Mouse (Mus musculus): Measurements from ENCODE around the gene Nck2. TPM values are rescaled to one million over a fixed set of nuclear protein-coding genes. Genes with fewer than 3 reads are reported as not detected.
"Not testable (repeated sequence)": the region's sequence is repeated elsewhere in the genome, so short reads cannot be mapped to it uniquely, and the experiment has no call there.

The Nck2 gene
- total and polyA plus RNA-seq, 3 experiments, result 11.7 to 15.3 (median 11.9) TPM

DNA sequence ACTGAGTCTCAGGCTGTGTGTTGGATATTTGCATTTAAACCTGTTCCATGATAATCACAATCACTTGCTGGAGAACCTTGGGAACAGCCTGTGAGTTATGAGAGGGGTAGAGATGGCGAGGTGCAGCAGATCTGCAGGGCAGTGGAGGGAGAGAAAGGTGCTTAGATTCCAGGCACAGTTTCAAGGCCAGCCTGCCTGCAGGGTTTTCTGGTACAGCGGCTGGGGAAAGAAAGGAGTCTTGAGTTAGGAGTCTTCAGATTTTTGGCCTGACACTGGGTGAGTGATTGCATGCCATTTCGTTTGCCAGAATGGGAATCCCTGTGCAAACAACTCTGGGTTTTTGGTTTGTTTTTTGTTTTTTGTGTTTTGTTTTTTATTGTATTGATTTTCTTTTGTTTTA, 80.0 kb downstream of the Nck2 start:
- intact Hi-C loops (cut with DNase I), result no loop called here
- Histone ChIP-seq H3K36me3 (ENCODE audit: control insufficient read depth, insufficient read depth, low read length) (peaks cover 6% of the 10 kb centered on the region), H3K79me2 (replicated peaks; ENCODE audit: control insufficient read depth, insufficient read depth, low read length) (peaks cover 8% of the 10 kb centered on the region), H3K27me3 (ENCODE audit: control insufficient read depth, insufficient read depth, low read length) (no peaks in the 10 kb centered on the region), H3K27ac (no peak overlapping the region), H3K9ac (ENCODE audit: low read depth, low read length) (no peak overlapping the region), H3K4me3 (no peak overlapping the region), H3K4me1 (ENCODE audit: control insufficient read depth, insufficient read depth, low read length) (peaks cover 7% of the 10 kb centered on the region)
- 88% methylated on average over 3 of the region's 3 CpGs for WGBS
- TF ChIP-seq CTCF (IDR thresholded peaks at IDR 0.05) (no peak), POLR2A (IDR thresholded peaks at IDR 0.05; ENCODE audit: insufficient read depth, low read depth, low read length) (no peak), EP300 (IDR thresholded peaks at IDR 0.05; ENCODE audit: insufficient read depth, low read depth, low read length) (no peak)
- DNase-seq, result no peak

DNA sequence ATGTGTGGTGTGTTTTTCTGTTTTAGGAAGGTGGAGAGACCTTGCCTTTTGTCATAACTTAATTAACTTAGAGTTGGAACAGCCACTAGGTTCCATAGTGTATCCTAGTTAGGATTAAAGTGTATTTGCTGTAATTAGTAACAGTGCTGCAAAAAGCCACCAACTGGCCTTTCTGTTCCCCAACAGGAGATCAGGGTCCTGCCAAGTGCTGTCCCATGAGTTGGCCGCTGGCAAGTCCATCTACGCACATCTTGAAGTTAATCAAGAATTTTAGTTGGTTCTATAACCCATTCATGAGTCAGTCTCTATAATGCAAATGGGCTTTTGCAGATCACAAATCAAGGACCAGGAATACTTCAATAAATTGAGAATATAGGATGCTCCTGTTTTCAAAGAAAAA, 83.9 kb downstream of the Nck2 start:
- Histone ChIP-seq H3K27ac (no peak overlapping the region), H3K4me3 (no peak overlapping the region), H3K36me3 (ENCODE audit: control insufficient read depth, insufficient read depth, low read length) (peaks cover 16% of the 10 kb centered on the region), H3K9ac (ENCODE audit: low read depth, low read length) (no peak overlapping the region), H3K27me3 (ENCODE audit: control insufficient read depth, insufficient read depth, low read length) (no peaks in the 10 kb centered on the region), H3K4me1 (ENCODE audit: control insufficient read depth, insufficient read depth, low read length) (peaks cover 11% of the 10 kb centered on the region), H3K79me2 (replicated peaks; ENCODE audit: control insufficient read depth, insufficient read depth, low read length) (peaks cover 3% of the 10 kb centered on the region)
- TF ChIP-seq EP300 (IDR thresholded peaks at IDR 0.05; ENCODE audit: insufficient read depth, low read depth, low read length), result no peak
- TF ChIP-seq POLR2A (IDR thresholded peaks at IDR 0.05; ENCODE audit: insufficient read depth, low read depth, low read length), result no peak
- no peak for TF ChIP-seq CTCF (IDR thresholded peaks at IDR 0.05)
- intact Hi-C loops (cut with DNase I), result no loop called here
- 97% methylated on average over 2 of the region's 2 CpGs for WGBS
- no peak for DNase-seq

DNA sequence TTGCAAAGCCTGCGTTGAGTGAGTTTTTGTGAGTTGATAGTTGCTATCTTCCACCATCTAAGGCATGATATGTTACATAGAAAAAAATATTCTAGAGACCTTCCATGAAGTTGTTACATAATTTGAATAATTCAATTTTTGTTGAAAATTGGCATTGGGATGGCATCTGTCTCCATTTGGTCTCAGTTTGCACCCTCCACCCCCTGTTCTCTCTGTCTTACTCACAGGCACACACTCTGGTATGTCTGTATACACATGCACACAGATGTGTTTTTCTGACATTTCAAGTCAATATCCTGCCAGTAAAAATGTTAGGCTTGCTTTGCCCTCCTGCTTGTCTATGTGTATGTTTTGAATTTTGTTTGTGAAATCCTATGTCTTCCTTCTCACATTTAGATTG, 84.7 kb downstream of the Nck2 start:
- H3K36me3 ChIP-seq (ENCODE audit: control insufficient read depth, insufficient read depth, low read length), result peaks cover 18% of the 10 kb centered on the region
- peaks cover 13% of the 10 kb centered on the region for H3K4me1 ChIP-seq (ENCODE audit: control insufficient read depth, insufficient read depth, low read length)
- 88% methylated on average over 1 of the region's 1 CpGs for WGBS
- TF ChIP-seq POLR2A (IDR thresholded peaks at IDR 0.05; ENCODE audit: insufficient read depth, low read depth, low read length) (no peak), EP300 (IDR thresholded peaks at IDR 0.05; ENCODE audit: insufficient read depth, low read depth, low read length) (no peak), CTCF (IDR thresholded peaks at IDR 0.05) (no peak)
- no peak overlapping the region for H3K4me3 ChIP-seq
- H3K9ac ChIP-seq (ENCODE audit: low read depth, low read length), result no peak overlapping the region
- no peaks in the 10 kb centered on the region for H3K27me3 ChIP-seq (ENCODE audit: control insufficient read depth, insufficient read depth, low read length)
- peaks cover 3% of the 10 kb centered on the region for H3K79me2 ChIP-seq (replicated peaks; ENCODE audit: control insufficient read depth, insufficient read depth, low read length)
- intact Hi-C loops (cut with DNase I), result no loop called here
- no peak overlapping the region for H3K27ac ChIP-seq
- no peak for DNase-seq

DNA sequence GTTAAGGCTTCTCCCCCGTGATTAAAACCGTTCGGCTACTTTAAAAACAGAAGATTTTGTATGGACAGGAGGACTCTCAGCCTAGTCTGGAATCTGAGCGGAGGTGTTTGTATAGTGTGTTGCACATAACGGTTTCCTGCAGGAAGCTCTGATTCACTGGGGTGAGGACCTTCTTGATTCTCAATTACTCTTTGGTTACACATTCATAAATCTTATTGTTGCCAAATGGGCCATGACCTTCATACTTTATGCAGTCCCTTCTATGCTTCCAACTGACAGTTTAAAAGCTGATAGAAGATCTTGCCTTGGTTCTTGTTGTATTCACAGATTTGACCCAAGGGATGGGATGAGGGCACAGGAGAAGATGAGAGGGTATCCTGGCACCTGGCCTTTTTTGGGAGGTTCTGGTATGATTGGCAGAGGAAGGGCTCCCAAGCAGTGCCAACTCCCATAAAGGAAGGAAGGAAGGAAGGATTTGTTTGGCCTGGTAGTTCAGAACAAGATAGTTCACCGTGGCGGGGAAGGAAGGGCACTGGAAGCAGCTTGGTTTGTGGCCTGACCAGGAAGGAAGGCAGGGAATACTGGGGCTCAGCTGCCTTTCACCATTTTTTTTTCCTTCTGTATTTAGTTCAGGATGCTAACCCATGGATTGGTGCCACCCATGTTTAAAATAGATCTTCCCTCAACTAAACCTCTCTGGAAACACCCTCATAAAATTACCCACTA, 86.1 kb downstream of the Nck2 start:
- Histone ChIP-seq H3K79me2 (replicated peaks; ENCODE audit: control insufficient read depth, insufficient read depth, low read length) (peaks cover 2% of the 10 kb centered on the region), H3K4me1 (ENCODE audit: control insufficient read depth, insufficient read depth, low read length) (peaks cover 15% of the 10 kb centered on the region), H3K4me3 (no peak overlapping the region), H3K36me3 (ENCODE audit: control insufficient read depth, insufficient read depth, low read length) (peaks cover 29% of the 10 kb centered on the region), H3K9ac (ENCODE audit: low read depth, low read length) (no peak overlapping the region), H3K27me3 (ENCODE audit: control insufficient read depth, insufficient read depth, low read length) (no peaks in the 10 kb centered on the region), H3K27ac (no peak overlapping the region)
- DNase-seq, result no peak
- WGBS, result 33% methylated on average over 7 of the region's 7 CpGs
- intact Hi-C loops (cut with DNase I), result loop anchor here (5.0 kb wide), 1 partner anchor 63 kb away; no protein-coding TSS in a partner anchor
- TF ChIP-seq POLR2A (IDR thresholded peaks at IDR 0.05; ENCODE audit: insufficient read depth, low read depth, low read length) (no peak), CTCF (IDR thresholded peaks at IDR 0.05) (no peak), EP300 (IDR thresholded peaks at IDR 0.05; ENCODE audit: insufficient read depth, low read depth, low read length) (no peak)

DNA sequence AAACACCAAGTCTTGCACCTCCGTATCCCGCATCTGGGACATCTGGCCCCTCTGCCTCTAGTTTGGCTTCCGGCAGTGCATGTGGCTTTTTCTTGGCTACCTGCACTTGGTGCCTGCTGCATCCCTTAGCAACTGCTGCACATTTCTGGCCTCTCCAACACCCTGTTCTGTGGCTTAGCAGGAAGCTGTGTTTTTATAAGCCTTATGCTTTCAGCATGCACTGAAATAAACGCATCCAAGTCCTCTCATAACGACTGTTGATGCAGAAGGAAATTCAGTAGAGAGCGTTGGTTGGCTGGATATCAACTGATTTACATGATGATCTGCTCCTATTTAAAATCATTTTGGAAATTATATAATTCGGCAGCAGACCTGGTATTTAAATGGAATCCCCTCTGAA, 86.9 kb downstream of the Nck2 start:
- peaks cover 31% of the 10 kb centered on the region for H3K36me3 ChIP-seq (ENCODE audit: control insufficient read depth, insufficient read depth, low read length)
- H3K27me3 ChIP-seq (ENCODE audit: control insufficient read depth, insufficient read depth, low read length), result no peaks in the 10 kb centered on the region
- peaks cover 2% of the 10 kb centered on the region for H3K79me2 ChIP-seq (replicated peaks; ENCODE audit: control insufficient read depth, insufficient read depth, low read length)
- no peak for DNase-seq
- no peak overlapping the region for H3K9ac ChIP-seq (ENCODE audit: low read depth, low read length)
- intact Hi-C loops (cut with DNase I), result loop anchor here (5.0 kb wide), 1 partner anchor 64 kb away; no protein-coding TSS in a partner anchor
- peaks cover 18% of the 10 kb centered on the region for H3K4me1 ChIP-seq (ENCODE audit: control insufficient read depth, insufficient read depth, low read length)
- TF ChIP-seq CTCF (IDR thresholded peaks at IDR 0.05), result no peak
- no peak for TF ChIP-seq EP300 (IDR thresholded peaks at IDR 0.05; ENCODE audit: insufficient read depth, low read depth, low read length)
- TF ChIP-seq POLR2A (IDR thresholded peaks at IDR 0.05; ENCODE audit: insufficient read depth, low read depth, low read length), result no peak
- no peak overlapping the region for H3K27ac ChIP-seq
- WGBS, result 48% methylated on average over 7 of the region's 7 CpGs
- H3K4me3 ChIP-seq, result no peak overlapping the region

DNA sequence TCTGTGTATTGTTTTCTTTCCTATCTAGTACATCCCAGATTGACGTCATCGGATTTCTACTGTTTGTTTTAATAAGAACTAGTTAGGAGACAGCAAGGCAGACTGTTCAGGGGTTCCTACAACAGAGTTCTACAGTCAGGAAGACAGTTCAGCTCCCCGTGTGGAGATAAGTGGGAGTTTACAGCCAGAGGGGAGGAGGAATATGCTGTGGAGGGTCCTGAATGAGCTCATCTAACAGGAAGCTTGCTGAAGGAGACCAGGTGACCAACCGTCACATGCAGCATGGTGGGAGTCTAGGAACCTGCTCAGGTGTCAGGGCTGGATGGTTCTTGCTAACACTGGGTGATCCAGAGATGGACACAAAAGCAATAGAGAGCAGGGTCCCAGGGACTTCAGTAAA, 87.9 kb downstream of the Nck2 start:
- peaks cover 2% of the 10 kb centered on the region for H3K79me2 ChIP-seq (replicated peaks; ENCODE audit: control insufficient read depth, insufficient read depth, low read length)
- no peak overlapping the region for H3K4me3 ChIP-seq
- 57% methylated on average over 4 of the region's 4 CpGs for WGBS
- intact Hi-C loops (cut with DNase I), result loop anchor here (5.0 kb wide), 1 partner anchor 65 kb away; no protein-coding TSS in a partner anchor
- H3K27ac ChIP-seq, result no peak overlapping the region
- H3K27me3 ChIP-seq (ENCODE audit: control insufficient read depth, insufficient read depth, low read length), result no peaks in the 10 kb centered on the region
- DNase-seq, result no peak
- H3K4me1 ChIP-seq (ENCODE audit: control insufficient read depth, insufficient read depth, low read length), result peaks cover 17% of the 10 kb centered on the region
- H3K9ac ChIP-seq (ENCODE audit: low read depth, low read length), result no peak overlapping the region
- H3K36me3 ChIP-seq (ENCODE audit: control insufficient read depth, insufficient read depth, low read length), result peaks cover 31% of the 10 kb centered on the region
- TF ChIP-seq EP300 (IDR thresholded peaks at IDR 0.05; ENCODE audit: insufficient read depth, low read depth, low read length) (no peak), POLR2A (IDR thresholded peaks at IDR 0.05; ENCODE audit: insufficient read depth, low read depth, low read length) (no peak), CTCF (IDR thresholded peaks at IDR 0.05) (no peak)

DNA sequence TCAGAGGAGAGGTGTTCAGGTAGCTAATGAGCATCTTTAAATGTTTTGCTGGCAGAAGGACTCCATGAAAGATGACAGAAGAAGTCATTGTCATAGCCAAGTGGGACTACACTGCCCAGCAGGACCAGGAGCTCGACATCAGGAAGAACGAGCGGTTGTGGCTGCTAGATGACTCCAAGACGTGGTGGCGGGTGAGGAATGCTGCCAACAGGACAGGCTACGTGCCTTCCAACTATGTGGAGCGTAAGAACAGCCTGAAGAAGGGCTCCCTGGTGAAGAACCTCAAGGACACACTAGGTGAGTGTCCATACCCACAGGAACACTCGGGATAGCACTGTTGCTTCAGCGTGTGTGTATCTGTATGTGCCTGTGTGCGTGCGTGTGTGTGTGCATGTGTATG, 89.1 kb downstream of the Nck2 start:
- not testable (repeated sequence) for H3K4me3 ChIP-seq; H3K27me3 ChIP-seq (ENCODE audit: control insufficient read depth, insufficient read depth, low read length); H3K79me2 ChIP-seq (replicated peaks; ENCODE audit: control insufficient read depth, insufficient read depth, low read length); H3K9ac ChIP-seq (ENCODE audit: low read depth, low read length); DNase-seq; H3K27ac ChIP-seq
- WGBS, result 80% methylated on average over 11 of the region's 11 CpGs
- intact Hi-C loops (cut with DNase I), result loop anchor here (5.0 kb wide), 1 partner anchor 66 kb away; no protein-coding TSS in a partner anchor
- Histone ChIP-seq H3K36me3 (ENCODE audit: control insufficient read depth, insufficient read depth, low read length) (peaks cover 32% of the 10 kb centered on the region), H3K4me1 (ENCODE audit: control insufficient read depth, insufficient read depth, low read length) (peaks cover 18% of the 10 kb centered on the region)

Data from heart, adult 2 months (tissue).